Mouse (Mus musculus) adrenal gland, adult 8-10 months (tissue): ENCODE measurements around the gene Gpr1. TPM values are rescaled to one million over a fixed set of nuclear protein-coding genes. Genes with fewer than 3 reads are reported as not detected.
"Not testable (repeated sequence)": the region's sequence is repeated elsewhere in the genome, so short reads cannot be mapped to it uniquely, and the experiment has no call there.

Experiments used
- DNase-seq: peaks from one replicate; pipeline ENCODE4 v3.0.0; 2022
- total RNA-seq, 4 experiments: library from RNA; stranded (reverse); gene quantifications; 2 replicates each; pipeline ENCODE4 v1.2.4; 2022

The Gpr1 gene
- total RNA-seq, 4 experiments from 2014 or later = 0.23 to 0.42 (median 0.38) TPM; not detected in 1

DNA sequence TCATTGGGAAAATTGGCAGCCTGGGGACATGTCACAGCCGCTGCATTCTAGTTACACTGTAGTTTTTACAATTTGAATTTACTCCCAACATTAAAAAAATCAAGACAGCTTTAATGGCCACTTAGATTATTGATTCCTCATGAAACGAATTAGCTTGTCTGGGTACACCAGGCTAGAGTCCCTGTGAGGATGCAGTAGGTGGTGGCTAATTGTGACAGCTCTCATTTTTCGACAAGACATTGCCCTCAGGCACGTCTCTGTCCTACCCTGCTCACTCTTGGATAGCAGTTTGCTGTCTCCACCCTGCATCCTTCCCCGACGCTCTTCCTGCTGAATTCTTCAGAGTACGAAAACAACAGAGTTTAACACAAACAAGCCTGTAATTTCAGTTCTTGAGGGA is 288 bp upstream of the Gpr1 start:
- no peak for DNase-seq

GRCm38 (mm10) chr1:63213478-63214270 is 669 bp downstream of the Gpr1 start:
- no peak for DNase-seq

- DNase-seq = no peak
Observed at GRCm38 (mm10) chr1:63209861-63210529, 4.3 kb downstream of the Gpr1 start.

DNA sequence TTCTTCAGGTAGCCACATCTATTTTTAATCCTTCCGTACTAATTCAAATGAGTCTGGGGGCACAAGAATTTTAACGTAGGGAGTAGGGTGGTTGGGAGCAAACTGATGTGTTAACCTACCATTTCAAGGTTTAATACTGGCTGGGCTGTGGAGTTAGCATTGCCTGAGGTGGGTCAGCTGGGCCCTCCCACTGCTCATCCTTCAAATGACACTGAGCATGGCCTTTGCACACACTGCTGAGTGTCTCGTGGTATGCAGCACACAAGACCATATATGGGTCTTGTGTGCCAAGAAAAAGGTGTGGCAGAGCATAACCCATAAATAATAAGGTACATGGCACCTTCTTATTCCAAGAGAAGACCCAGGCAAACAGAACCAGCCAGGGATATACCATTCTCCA is 6.7 kb downstream of the Gpr1 start:
- no peak for DNase-seq

DNA sequence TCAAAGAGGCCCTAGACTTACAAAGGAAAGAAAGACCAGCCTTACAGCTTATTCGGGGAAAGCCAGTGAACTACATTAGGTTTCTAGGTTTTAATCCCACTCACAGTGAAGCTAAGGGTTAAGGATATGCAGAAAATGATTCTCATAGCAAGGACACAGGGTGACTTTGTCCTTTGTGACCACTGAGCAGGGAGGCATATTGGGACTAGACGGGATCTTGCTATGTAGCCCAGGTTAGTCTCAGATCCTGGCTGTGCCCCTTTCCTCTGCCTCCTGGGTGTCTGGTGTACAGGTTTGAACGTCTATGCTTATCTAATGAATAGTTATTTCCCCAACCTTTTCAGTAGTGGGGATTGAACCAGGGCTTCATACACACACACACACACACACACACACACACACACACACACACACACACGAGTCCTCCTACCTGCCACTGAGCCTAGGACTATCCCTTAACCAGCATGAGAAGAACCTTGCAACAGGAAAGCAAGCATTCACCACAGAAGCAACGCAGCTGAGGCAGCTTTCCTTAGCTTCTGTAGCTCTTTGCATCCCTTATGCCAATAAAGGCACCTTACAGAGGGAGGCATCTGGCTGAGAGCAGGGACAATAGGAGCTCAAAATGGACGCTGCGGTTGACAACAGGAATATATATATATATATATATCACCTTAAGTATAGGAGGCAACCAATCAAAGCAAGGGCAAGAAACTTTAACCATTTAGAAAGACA is 9.5 kb downstream of the Gpr1 start:
- no peak for DNase-seq

- no peak for DNase-seq
Observed at GRCm38 (mm10) chr1:63203950-63204659, 10.2 kb downstream of the Gpr1 start.

GRCm38 (mm10) chr1:63203471-63203870 is 10.9 kb downstream of the Gpr1 start:
- no peak for DNase-seq

DNA sequence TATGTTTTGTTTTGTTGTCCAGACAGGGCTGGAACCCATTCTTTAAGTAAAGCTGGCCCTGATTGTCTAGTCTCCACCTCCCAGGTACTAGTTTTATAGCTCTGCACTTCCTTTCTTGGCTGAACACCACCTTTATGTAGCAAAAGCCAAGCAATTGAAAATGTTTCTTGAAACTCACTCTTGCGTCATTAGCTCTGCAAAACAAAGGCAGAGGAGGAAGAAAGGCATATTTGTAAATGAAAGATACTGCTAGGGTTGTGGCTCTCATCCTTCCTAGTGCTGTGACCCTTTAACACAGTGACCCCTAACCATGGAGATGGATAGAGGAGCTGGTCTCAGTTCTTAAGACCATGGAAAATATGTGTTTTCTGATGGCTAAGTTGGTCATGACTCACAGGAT is 12.7 kb downstream of the Gpr1 start:
- DNase-seq = no peak

DNA sequence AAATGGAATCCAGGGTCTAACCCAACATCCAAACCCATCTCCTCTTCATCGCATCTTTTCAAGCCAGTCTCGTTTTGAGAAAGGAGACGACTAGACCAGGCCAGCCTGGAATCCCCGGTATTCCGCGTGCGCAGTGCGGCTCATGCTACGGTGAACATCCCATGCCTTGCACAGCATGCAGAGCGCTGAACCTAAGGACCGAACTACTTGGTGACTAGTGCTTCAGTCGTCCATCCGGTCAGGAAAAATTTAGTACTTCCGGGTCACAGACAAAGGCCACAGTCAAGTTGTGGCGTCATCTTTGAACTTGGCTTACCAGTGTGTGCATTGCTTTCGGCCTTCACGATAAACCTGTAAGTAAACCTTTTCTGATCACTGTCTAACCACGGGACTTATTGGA is 14.0 kb downstream of the Gpr1 start:
- DNase-seq = no peak

DNA sequence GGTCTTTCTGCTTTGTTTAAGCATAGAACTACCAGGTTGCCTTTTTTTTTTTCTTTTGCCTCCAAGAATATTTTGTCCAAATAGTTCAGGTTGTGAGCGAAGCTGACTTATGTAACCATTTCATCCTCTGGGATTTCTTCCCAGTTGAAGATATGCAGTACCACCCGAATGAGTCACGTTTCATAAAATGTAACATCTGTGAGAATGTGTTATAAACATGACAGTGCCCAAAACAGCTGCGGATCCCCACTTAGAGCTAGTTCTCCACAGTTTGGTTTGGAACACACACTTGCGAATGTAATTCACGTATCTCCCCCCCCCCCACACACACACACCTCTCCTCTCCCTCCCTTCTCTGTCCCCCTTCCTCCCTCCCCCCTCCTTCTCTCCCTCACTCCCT is 15.0 kb downstream of the Gpr1 start:
- no peak for DNase-seq

DNA sequence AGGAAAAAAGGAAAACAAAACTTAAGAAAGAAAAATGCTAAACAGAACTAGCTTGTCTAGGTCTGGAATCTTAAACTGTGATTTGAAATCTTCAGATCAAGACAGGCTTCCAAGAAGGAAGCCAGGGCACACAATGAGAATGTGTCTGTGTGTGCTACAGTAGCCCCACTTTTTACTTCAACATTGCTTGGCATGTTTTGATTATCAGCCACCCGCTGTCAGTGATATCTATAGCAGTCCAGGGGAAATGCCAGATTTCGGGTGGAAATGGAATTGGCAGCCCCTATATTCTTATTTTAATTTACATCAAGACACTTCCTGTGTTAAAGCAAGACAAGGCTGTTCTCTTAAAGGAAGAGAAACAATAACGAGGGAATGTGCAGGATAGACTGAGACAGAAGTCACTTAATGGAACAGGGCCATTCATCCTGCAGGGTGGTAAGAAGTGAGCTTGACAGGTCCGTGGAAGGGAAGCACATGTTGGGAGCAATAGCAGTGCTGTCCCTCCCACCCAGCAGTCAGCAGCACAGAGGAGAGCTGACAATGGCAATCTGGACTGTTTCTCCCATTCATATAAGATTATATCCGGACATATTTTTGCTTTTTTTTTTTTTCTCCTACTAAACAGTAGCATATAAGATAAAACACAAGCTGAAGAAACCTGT is 18.4 kb downstream of the Gpr1 start:
- DNase-seq = no peak

GRCm38 (mm10) chr1:63192306-63193065 is 21.9 kb downstream of the Gpr1 start:
- DNase-seq = no peak

DNA sequence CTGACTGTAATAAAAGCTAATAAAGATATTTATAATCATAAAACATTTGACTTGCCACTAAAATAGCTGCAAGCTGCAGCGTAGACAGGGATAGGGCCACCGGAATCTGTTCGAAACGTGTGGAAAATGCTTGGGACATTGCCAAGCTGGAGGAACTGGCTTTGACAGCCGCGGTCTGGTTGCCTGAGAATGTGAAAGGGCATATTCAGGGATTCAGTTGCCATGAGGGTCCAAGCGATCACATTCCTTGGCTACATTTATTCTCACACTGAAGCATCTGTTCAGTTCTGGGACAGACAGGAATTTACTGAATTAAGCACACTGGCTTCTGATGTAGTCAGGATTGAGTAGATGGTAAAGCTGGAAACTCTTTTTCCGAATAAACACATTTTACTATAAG is 23.5 kb downstream of the Gpr1 start:
- DNase-seq = no peak

DNA sequence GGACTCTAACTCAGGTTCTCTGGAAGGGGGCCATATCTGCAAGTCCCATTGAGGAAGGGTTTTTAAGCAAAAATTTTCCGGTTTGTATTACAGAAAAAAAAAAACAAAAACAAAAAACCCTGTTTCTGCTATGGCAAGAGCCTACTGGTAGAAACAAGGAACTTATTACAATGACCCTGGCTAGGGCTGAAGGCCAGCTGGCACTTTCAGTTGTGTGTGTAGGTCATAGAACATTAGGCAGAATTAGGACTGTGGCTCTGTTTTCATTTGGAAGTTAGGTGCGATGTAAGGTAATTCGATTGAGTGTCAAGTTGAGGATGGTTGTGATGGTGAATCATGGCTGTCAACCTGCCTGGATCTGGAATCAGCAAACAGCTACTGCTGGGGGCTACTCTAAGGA is 25.8 kb downstream of the Gpr1 start:
- DNase-seq = no peak

DNA sequence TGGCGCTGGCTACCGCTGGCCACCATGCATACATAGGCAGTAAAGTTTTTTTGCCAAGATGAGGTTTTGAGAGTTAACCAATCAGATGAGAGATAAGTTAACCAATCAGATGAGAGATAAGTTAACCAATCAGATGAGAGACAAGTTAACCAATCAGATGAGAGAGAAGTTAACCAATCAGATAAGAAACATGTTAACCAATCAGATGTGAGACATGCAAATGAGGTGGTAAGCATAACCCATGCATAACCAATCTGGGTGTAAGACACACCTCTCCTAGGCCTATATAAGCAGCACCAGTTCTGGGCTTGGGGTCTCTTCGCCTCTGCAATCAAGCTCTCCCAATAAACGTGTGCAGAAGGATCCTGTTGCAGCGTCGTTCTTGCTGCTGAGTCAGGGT is 28.9 kb downstream of the Gpr1 start:
- not testable (repeated sequence) for DNase-seq

DNA sequence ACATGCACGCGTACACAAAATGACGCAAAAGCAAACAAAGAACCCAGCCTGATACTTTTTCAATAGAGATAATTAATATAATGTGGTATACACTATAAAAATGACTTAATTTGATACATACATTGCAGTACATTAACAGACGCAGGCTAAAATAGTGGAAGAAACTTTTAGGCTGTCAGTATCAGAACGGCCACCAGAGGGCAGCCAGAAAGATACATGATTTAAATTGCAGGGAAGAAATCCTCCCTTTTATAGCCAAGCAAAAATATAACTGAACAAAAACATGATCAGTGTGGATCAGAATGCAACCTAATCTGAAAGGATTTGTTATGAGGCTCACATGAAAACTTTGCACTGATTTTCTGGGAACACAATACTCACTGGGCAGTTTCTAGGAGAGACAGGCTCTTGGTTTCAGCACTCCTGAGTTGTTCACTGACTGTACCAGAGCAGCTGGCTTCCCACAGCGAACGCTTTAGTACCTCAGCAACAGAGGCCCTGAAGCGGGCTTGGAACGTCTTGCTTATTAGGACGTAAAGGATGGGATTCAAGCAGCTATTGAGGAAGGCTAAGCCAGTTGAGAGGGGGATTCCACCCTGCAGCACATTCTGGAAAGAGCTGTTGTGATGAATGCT is 31.6 kb downstream of the Gpr1 start:
- no peak for DNase-seq

DNA sequence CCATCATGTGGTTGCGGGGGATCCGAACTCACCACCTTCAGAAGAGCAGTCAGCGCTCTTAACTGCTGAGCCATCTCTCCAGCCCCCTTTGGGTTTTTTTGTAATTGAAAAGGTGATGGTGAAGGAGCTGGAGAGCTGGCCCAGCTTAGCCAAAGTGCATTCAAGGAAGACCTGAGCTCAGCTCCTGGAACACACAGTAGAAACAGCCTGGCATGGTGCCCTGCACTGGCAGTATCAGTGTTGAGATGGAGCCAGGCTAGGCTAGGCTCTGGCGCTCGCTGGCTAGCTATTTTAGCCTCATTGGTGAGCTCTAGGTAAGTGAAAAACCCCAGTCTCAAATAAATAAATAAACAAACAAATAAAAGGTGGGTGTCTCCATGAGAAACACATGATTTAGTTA is 32.1 kb downstream of the Gpr1 start:
- peak; percentile 38 for DNase-seq

GRCm38 (mm10) chr1:63181480-63181879 is 32.9 kb downstream of the Gpr1 start:
- DNase-seq = peak; percentile 32

DNA sequence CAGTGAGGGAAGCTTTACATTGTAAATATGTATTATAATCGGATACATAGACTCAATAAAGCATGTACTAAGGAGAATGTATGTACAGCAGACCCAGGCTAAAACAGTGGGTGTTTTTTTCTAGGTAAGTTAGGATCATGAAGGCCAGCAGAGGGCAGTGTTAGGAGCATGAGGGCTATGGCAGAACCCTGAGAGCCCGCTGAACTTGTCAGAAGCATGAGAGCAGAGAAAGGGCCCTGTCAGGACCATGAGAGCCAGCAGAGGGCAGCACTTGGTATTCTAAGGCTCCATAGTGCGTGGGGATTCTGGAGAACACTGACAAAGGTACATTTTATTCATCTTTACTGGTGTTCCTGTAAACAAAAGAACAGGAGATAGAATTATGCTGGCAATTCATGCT is 33.3 kb downstream of the Gpr1 start:
- DNase-seq = peak; percentile 86

DNA sequence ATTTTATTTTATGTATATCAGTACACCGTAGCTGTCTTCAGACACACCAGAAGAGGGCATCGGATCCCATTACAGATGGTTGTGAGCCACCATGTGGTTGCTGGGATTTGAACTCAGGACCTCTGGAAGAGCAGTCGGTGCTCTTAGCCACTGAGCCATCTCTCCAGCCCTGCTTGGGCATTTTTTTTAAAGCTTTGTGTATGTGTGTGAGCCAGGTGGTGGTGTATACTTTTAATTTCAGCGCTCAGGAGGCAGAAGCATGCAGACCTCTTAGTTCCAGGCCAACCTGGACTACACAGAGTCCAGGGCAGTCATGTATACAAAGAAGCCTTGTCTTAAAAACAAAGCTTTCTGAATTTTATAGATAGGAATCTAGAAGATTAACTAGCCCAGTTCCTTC is 33.8 kb downstream of the Gpr1 start:
- DNase-seq = not testable (repeated sequence)

DNA sequence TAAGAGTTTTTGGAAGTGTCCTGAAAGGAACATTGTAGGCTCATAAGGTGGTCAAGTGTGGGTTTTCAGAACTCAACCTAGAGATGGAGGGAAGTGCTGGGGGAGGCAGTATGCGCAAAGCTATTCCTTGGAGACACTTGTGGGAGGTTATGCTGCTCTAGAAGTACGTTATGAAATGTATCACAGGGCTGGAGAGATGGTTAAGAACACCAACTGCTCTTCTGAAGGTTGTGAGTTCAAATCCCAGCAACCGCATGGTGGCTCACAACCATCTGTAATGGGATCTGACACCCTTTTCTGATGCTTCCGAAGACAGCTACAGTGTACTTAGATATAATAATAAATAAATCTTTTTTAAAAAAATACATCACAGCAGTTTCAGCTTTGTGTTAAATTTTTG is 34.2 kb downstream of the Gpr1 start:
- DNase-seq = no peak
